Mouse (Mus musculus): Measurements from ENCODE around the gene Dchs2. TPM values are rescaled to one million over a fixed set of nuclear protein-coding genes. Genes with fewer than 3 reads are reported as not detected.

Gene Dchs2
- total and polyA plus RNA-seq, 2 experiments from 2014 or later = 0.54 to 7.6 TPM

DNA sequence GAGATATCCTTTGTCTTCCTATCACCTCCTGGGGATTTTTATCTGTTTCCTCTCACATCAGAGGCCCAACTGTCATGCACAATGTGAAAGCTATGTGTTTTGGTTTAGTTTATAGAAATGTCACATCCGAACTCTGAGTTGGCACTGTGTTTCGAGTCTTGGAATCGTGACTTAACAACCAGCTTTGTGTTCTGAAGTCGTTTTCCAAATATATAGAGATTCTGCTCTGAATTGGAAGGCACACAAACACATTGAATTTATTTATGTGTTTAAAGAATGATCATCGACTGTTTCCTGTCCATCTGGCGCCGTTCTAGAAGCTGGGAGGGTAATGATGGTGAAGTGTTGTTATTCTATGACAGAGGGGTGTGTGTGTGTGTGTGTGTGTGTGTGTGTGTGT lies 84.8 kb downstream of the Dchs2 start:
- Histone ChIP-seq H3K9ac (replicated peaks; ENCODE audit: low read length, poor library complexity, severe bottlenecking) (no peak overlapping the region), H3K4me1 (ENCODE audit: insufficient read depth, low read length) (no peaks in the 10 kb centered on the region), H3K9me3 (ENCODE audit: low read length) (no peaks in the 10 kb centered on the region), H3K4me2 (ENCODE audit: low read depth, low read length, poor library complexity, severe bottlenecking) (no peak overlapping the region), H3K4me3 (ENCODE audit: low read depth, low read length) (no peak overlapping the region), H3K27ac (ENCODE audit: low read depth, low read length) (no peak overlapping the region), H3K36me3 (ENCODE audit: insufficient read depth, low read length) (no peaks in the 10 kb centered on the region), H3K27me3 (ENCODE audit: insufficient read depth, low read length) (no peaks in the 10 kb centered on the region)
- no peak for ATAC-seq (ENCODE audit: low FRiP score)
- no peak for TF ChIP-seq CTCF (IDR thresholded peaks at IDR 0.05)
- no peak for DNase-seq (ENCODE audit: low spot score)
- WGBS = 67% methylated on average over 7 of the region's 7 CpGs

DNA sequence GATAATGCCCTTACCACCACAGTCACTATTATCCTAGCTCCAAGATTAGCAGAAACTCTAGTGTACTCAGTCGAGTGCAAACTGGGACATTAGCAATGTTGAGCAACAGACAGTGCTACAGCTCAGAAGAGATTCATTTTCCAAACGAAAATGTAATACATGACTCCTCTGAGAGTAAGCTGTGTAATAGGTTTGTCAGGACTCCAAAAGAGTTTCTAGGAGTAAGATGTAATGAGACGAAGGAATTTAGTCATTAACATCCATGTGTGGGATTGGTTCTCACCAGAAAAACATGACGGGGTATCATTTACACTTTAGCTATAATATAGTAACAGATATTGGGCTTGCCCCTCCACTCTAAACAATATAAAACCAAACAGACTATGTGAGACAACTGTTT lies 90.3 kb downstream of the Dchs2 start:
- Histone ChIP-seq H3K27ac (ENCODE audit: low read depth, low read length) (no peak overlapping the region), H3K36me3 (ENCODE audit: insufficient read depth, low read length) (no peaks in the 10 kb centered on the region), H3K27me3 (ENCODE audit: insufficient read depth, low read length) (no peaks in the 10 kb centered on the region), H3K9me3 (ENCODE audit: low read length) (no peaks in the 10 kb centered on the region), H3K4me3 (ENCODE audit: low read depth, low read length) (no peak overlapping the region), H3K4me2 (ENCODE audit: low read depth, low read length, poor library complexity, severe bottlenecking) (no peak overlapping the region), H3K9ac (replicated peaks; ENCODE audit: low read length, poor library complexity, severe bottlenecking) (no peak overlapping the region), H3K4me1 (ENCODE audit: insufficient read depth, low read length) (no peaks in the 10 kb centered on the region)
- ATAC-seq (ENCODE audit: low FRiP score) (no peak), DNase-seq (ENCODE audit: low spot score) (no peak)
- WGBS = 90% methylated on average over 4 of the region's 4 CpGs
- TF ChIP-seq CTCF (IDR thresholded peaks at IDR 0.05) = no peak

DNA sequence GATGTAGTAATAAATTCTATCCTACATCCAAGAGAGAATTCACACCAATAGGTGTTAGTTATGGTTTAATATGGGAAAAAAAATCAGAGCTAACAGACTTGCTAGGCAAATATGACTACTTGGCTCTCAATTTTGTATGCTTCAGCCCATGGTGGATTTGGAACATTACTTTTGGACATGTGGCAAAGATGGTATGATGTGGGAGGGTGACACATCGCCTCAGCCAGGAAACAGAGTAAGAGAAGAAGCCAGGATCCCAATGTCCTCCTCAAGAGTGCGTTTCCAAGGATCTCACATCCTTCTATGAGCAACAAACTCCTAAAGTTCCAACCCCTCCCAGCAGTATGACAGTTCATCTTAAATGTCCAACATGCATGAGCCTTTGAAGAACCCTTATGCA lies 92.4 kb downstream of the Dchs2 start:
- Histone ChIP-seq H3K9ac (replicated peaks; ENCODE audit: low read length, poor library complexity, severe bottlenecking) (no peak overlapping the region), H3K27ac (ENCODE audit: low read depth, low read length) (no peak overlapping the region), H3K4me2 (ENCODE audit: low read depth, low read length, poor library complexity, severe bottlenecking) (no peak overlapping the region), H3K36me3 (ENCODE audit: insufficient read depth, low read length) (no peaks in the 10 kb centered on the region), H3K4me1 (ENCODE audit: insufficient read depth, low read length) (no peaks in the 10 kb centered on the region), H3K9me3 (ENCODE audit: low read length) (no peaks in the 10 kb centered on the region), H3K4me3 (ENCODE audit: low read depth, low read length) (no peak overlapping the region), H3K27me3 (ENCODE audit: insufficient read depth, low read length) (no peaks in the 10 kb centered on the region)
- no peak for ATAC-seq (ENCODE audit: low FRiP score)
- 92% methylated on average over 2 of the region's 2 CpGs for WGBS
- no peak for TF ChIP-seq CTCF (IDR thresholded peaks at IDR 0.05)
- no peak for DNase-seq (ENCODE audit: low spot score)

DNA sequence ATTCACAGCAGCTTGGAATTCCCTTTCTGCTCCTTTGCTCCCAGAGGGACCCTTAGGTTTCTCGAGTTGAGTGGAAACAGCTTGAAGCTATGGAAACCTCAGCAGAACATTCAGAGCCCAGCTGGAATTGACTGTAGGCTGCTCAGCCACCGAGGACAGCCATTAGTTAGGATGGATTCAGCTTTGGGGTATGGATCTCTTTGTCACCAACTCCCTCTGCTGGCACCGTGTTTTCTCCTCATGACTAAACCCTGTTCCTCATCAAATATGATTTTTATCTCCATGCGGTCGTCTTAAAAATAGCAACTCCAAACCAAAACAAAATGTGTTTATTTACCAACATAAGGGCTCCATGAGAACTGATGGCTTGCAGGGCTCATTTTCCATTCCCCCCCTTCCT lies 94.4 kb downstream of the Dchs2 start:
- TF ChIP-seq CTCF (IDR thresholded peaks at IDR 0.05) = peak; percentile 41
- H3K9ac ChIP-seq (replicated peaks; ENCODE audit: low read length, poor library complexity, severe bottlenecking) = no peak overlapping the region
- H3K4me2 ChIP-seq (ENCODE audit: low read depth, low read length, poor library complexity, severe bottlenecking) = no peak overlapping the region
- H3K27me3 ChIP-seq (ENCODE audit: insufficient read depth, low read length) = no peaks in the 10 kb centered on the region
- DNase-seq (ENCODE audit: low spot score) = peak; percentile 41
- no peaks in the 10 kb centered on the region for H3K36me3 ChIP-seq (ENCODE audit: insufficient read depth, low read length)
- WGBS = 68% methylated on average over 5 of the region's 5 CpGs
- no peaks in the 10 kb centered on the region for H3K9me3 ChIP-seq (ENCODE audit: low read length)
- no peak overlapping the region for H3K4me3 ChIP-seq (ENCODE audit: low read depth, low read length)
- no peaks in the 10 kb centered on the region for H3K4me1 ChIP-seq (ENCODE audit: insufficient read depth, low read length)
- ATAC-seq (ENCODE audit: low FRiP score) = no peak
- no peak overlapping the region for H3K27ac ChIP-seq (ENCODE audit: low read depth, low read length)

DNA sequence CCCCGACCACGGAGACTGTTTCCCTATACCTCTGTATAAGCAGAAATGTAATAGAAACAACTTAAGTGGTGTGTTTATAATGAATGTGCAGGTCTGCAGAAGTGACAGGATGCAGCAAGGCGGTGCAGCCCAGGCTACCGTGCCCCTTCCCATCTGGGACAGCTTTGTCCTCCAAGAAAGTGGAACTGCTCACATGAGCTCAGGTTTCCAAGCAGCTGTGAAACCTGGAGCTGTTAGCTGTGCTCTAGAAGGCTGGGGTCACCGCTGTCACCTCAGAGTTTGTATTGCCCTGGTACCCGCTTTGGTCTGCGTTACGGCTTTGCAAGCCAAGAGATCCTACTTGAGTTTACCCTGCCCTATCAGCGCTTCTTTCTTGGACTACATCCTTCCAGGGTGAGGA lies 100.6 kb downstream of the Dchs2 start:
- Histone ChIP-seq H3K9me3 (ENCODE audit: low read length) (no peaks in the 10 kb centered on the region), H3K36me3 (ENCODE audit: insufficient read depth, low read length) (no peaks in the 10 kb centered on the region), H3K4me2 (ENCODE audit: low read depth, low read length, poor library complexity, severe bottlenecking) (no peak overlapping the region), H3K9ac (replicated peaks; ENCODE audit: low read length, poor library complexity, severe bottlenecking) (no peak overlapping the region), H3K27me3 (ENCODE audit: insufficient read depth, low read length) (no peaks in the 10 kb centered on the region), H3K4me3 (ENCODE audit: low read depth, low read length) (no peak overlapping the region), H3K27ac (ENCODE audit: low read depth, low read length) (no peak overlapping the region), H3K4me1 (ENCODE audit: insufficient read depth, low read length) (no peaks in the 10 kb centered on the region)
- no peak for ATAC-seq (ENCODE audit: low FRiP score)
- DNase-seq (ENCODE audit: low spot score) = no peak
- 93% methylated on average over 9 of the region's 9 CpGs for whole genome bisulfite sequencing
- TF ChIP-seq CTCF (IDR thresholded peaks at IDR 0.05) = no peak

DNA sequence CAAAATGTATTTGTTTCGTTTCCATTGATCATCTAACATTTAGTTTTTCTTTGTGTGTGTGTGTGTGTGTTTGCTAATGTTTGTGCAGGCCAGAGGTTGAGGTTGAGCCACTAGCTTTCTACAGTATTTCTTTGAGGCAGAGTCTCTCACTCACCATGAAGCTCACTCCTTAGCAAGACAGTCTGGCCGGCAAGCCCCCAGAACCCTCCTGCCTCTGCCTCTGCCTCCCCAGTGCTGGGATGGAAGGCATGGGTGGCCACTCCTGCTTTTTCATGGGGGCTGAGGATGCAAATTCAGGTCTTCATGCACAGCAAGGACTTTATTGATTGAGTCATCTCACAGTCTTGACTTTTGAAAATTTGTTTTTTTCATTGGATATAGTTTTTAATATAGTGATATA lies 102.6 kb downstream of the Dchs2 start:
- Histone ChIP-seq H3K4me3 (ENCODE audit: low read depth, low read length) (no peak overlapping the region), H3K27me3 (ENCODE audit: insufficient read depth, low read length) (no peaks in the 10 kb centered on the region), H3K27ac (ENCODE audit: low read depth, low read length) (no peak overlapping the region), H3K9me3 (ENCODE audit: low read length) (no peaks in the 10 kb centered on the region), H3K4me1 (ENCODE audit: insufficient read depth, low read length) (no peaks in the 10 kb centered on the region), H3K36me3 (ENCODE audit: insufficient read depth, low read length) (no peaks in the 10 kb centered on the region), H3K4me2 (ENCODE audit: low read depth, low read length, poor library complexity, severe bottlenecking) (no peak overlapping the region), H3K9ac (replicated peaks; ENCODE audit: low read length, poor library complexity, severe bottlenecking) (no peak overlapping the region)
- ATAC-seq (ENCODE audit: low FRiP score) (no peak), DNase-seq (ENCODE audit: low spot score) (no peak)
- WGBS = 95% methylated on average over 2 of the region's 2 CpGs
- TF ChIP-seq CTCF (IDR thresholded peaks at IDR 0.05) = no peak

All from midbrain, postnatal 0 days (tissue).